Mouse (Mus musculus) adipose tissue, adult 10 weeks (tissue): ENCODE data around the gene Tars. TPM values are rescaled to one million over a fixed set of nuclear protein-coding genes. Genes with fewer than 3 reads are reported as not detected.

Source experiments
- polyA plus RNA-seq: library from polyadenylated mRNA; stranded (reverse); fragments of 350-450 nt; fragmentation: Illumina TruSeq; extraction: RNeasy Lipid Tissue Mini Kit (QIAGEN cat#74804); gene quantifications from one replicate; pipeline ENCODE4 v1.2.3, GENCODE M21; 2014; ENCODE audit warnings: low read depth, low replicate concordance

Gene Tars
- polyA plus RNA-seq: 30.9 TPM

DNA sequence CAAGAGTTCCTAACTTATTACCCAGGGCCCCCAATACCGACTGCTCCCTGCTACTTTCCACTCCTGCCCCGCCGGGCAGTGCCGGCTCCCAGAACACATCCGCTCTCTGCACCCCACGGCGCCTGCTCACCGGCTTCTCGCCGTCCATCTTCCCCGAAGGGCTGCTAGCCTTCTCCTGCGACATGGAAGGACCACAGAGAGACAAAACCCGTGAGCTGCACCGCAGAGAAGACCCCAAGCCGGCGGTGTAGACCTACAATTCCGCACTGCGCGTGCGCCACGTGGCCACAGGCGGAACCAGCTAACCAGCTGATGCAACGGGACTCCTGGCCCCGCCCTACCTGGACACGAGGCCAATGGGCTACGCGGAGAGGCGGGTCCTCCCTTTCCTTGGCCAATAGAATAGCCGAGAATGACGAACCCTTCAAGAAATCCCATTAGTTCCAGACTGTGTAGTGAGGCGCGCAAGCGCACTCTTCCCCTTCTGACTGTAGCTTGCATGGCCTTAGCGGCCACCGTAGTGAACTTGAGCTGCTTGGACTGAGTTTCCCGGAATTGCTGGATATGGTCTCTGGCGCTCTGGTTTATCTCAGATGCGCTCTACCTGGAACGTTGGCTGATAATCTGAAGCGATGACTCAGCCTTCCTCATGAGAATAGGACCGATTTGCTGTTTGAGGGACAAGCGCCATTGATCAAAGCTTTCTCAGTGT is at the start of gene Tars:
Gene Tars (minus strand): TSS at position 310 of the 712 bp plus-strand sequence.

